Mouse (Mus musculus) lung, embryonic 15.5 days (tissue): ENCODE measurements around the gene Arhgap45. TPM values are rescaled to one million over a fixed set of nuclear protein-coding genes. Genes with fewer than 3 reads are reported as not detected.

ENCODE experiments used
- ATAC-seq: fragments of 200-750 bp; cut with Nextera tagmentation; 2 replicates; pipeline ENCODE4 v1.8.0; 2017; ENCODE audit warnings: moderate number of reproducible peaks, borderline replicate concordance; ENCODE audit not compliant: low FRiP score, low TSS enrichment; ENCODE audit errors: extremely low read depth
- H3K27ac ChIP-seq: fragments of 300-500 bp; sonication (generic); 2 replicates; pipeline ENCODE4 v1.5.1; 2015; ENCODE audit warnings: moderate library complexity, mild to moderate bottlenecking, inconsistent platforms
- H3K27me3 ChIP-seq: fragments of 300-500 bp; sonication (generic); 2 replicates; pipeline ENCODE4 v1.6.1; 2015; ENCODE audit warnings: inconsistent platforms
- H3K36me3 ChIP-seq: fragments of 300-500 bp; sonication (generic); 2 replicates; pipeline ENCODE4 v1.6.1; 2015; ENCODE audit warnings: inconsistent platforms
- H3K4me1 ChIP-seq: fragments of 300-500 bp; sonication (generic); 2 replicates; pipeline ENCODE4 v1.6.1; 2015; ENCODE audit warnings: inconsistent platforms
- H3K4me2 ChIP-seq: fragments of 300-500 bp; sonication (generic); 2 replicates; pipeline ENCODE4 v1.6.1; 2015; ENCODE audit warnings: inconsistent platforms, mild to moderate bottlenecking, moderate library complexity
- H3K4me3 ChIP-seq: fragments of 300-500 bp; sonication (generic); 2 replicates; pipeline ENCODE4 v1.5.1; 2015; ENCODE audit warnings: mild to moderate bottlenecking, inconsistent platforms
- H3K9ac ChIP-seq: fragments of 300-500 bp; sonication (generic); 2 replicates; pipeline ENCODE4 v1.6.1; 2015; ENCODE audit warnings: inconsistent platforms
- H3K9me3 ChIP-seq: fragments of 300-500 bp; sonication (generic); 2 replicates; pipeline ENCODE4 v1.6.1; 2016; ENCODE audit warnings: inconsistent platforms
- WGBS: fragments of 180-500 bp; shearing (Covaris S2); methylation state at CpG from one replicate; pipeline ENCODE4 v1.1.7; 2015; 5-methylcytosine and 5-hydroxymethylcytosine counted together
- polyA plus RNA-seq: library from polyadenylated mRNA; unstranded; fragments of >200 nt; fragmentation: Nextera tagmentation; extraction: Ambion mirVana; gene quantifications from 2 replicates; pipeline ENCODE4 v1.2.1, GENCODE M21; 2015

Gene Arhgap45
- polyA plus RNA-seq: 16.8 and 19.8 TPM in 2 replicates

GRCm38 (mm10) chr10:80016511-80016910, at the start of gene Arhgap45:
TSS of gene Arhgap45 (plus strand) at chr10:80016653.
- H3K4me3 ChIP-seq: peak within 1 kb of the TSS; percentile 3; the same call in 1 of the 2 replicates
- H3K36me3 ChIP-seq: no peaks in the 10 kb centered on the region; the same call in 1 of the 2 replicates
- H3K4me1 ChIP-seq: peaks cover 54% of the 10 kb centered on the region
- WGBS: 65% methylated on average over 11 of the region's 11 CpGs
- H3K9ac ChIP-seq: no peak within 1 kb of the TSS
- H3K9me3 ChIP-seq: no peaks in the 10 kb centered on the region
- H3K27me3 ChIP-seq: peaks cover 35% of the 10 kb centered on the region
- no peak within 1 kb of the TSS for H3K27ac ChIP-seq
- H3K4me2 ChIP-seq: no peak within 1 kb of the TSS; the same call in 1 of the 2 replicates
- no peak for ATAC-seq

DNA sequence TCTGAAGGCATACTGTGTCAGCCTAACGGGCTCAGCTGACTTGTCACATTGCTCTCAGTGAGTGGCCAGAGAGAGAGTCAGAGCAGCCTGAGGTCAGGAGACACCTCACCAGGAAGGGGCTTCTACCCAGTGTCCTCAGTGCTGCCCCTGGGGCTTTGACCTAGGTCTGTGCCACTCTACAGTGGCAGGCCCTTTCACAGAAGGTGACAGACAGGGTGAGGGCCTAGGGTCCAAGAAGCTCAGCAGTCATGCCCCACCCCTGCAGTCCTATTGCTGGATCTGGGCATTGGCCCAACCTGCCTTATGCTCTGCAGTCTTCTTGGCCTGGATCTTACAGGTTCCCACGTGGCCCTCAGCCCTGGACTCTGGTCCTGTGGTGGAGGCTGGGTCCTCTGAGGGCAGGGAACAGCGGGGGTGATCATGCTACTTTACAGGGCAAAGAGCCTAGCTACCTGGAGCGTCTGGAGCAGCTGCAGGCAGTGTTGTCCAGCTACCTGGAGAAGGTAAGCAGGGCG, 49.5 kb upstream of the Arhgap45 start:
- Histone ChIP-seq H3K9me3 (no peaks in the 10 kb centered on the region), H3K27ac (no peak overlapping the region), H3K36me3 (peaks cover 64% of the 10 kb centered on the region), H3K9ac (no peak overlapping the region), H3K27me3 (peaks cover 26% of the 10 kb centered on the region), H3K4me2 (no peak overlapping the region), H3K4me3 (no peak overlapping the region), H3K4me1 (peaks cover 25% of the 10 kb centered on the region)
- WGBS: 86% methylated on average over 5 of the region's 5 CpGs
- no peak for ATAC-seq

DNA sequence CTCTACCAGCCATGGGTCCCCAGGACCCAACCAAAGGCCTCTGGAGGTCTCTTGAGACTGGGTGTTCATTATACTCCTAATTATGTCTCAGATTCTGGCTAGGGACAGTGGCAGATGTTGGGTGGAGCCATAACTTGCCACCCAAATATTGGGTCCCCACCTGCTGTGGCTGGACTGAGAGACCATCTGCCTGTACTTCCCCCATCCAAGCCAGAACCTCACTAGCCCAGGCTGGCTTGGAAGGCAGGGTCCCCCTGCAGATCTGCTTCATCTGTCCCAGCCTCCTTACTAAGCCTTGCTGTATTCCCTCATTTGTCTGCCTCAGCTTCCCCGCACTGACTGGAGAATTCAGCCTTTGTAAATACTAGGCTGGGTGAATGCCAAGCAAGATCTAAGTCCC, 48.3 kb upstream of the Arhgap45 start:
- ATAC-seq: no peak
- peaks cover 30% of the 10 kb centered on the region for H3K27me3 ChIP-seq
- WGBS: 78% methylated on average over 1 of the region's 1 CpGs

GRCm38 (mm10) chr10:79969124-79969568, 47.3 kb upstream of the Arhgap45 start:
- WGBS: 17% methylated on average over 3 of the region's 3 CpGs
- Histone ChIP-seq H3K9me3 (no peaks in the 10 kb centered on the region), H3K9ac (no peak overlapping the region), H3K4me3 (no peak overlapping the region), H3K4me2 (no peak overlapping the region), H3K4me1 (peaks cover 31% of the 10 kb centered on the region), H3K27ac (no peak overlapping the region), H3K36me3 (peaks cover 45% of the 10 kb centered on the region), H3K27me3 (peaks cover 30% of the 10 kb centered on the region)
- ATAC-seq: no peak

More for the DNA sequence above, 48.3 kb upstream of the Arhgap45 start:
- Histone ChIP-seq H3K9ac (no peak overlapping the region), H3K27ac (no peak overlapping the region), H3K4me3 (no peak overlapping the region), H3K36me3 (peaks cover 53% of the 10 kb centered on the region), H3K4me1 (peaks cover 31% of the 10 kb centered on the region), H3K9me3 (no peaks in the 10 kb centered on the region), H3K4me2 (no peak overlapping the region)

DNA sequence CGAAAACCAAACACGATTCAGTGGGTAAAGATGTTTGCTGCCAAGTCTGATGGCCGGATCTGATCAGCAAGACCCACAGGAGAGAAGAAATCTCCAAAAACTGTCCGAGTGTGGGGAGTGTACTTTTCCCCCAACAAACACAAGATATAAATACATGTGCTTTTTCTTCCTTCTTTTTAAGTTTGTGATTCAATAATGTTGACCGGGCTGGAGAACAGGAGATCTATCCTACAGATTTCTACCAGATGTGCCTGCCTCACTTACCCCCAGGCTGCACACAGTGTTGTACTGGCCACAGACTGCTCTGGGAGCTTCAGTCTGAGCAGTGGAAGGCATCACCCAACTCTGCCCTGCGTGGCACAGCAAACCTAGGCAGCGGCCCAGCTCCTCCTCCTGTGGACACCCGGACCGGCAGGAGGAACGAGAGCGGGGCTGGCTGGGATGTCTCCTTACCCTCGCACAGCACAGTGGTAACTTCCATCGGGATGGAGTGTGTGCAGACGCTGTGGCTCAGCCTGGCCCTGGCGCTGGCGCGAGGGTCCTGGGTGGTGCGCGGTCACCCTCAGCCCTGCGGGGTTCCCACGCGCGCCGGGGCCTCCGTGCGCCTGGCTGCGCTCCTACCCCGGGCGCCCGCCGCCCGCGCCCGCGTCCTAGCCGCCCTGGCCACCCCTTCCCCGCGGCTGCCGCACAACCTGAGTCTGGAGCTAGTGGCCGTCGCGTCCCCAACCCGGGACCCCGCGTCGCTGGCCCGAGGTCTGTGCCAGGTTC, 45.9 kb upstream of the Arhgap45 start, which contains the start of gene Grin3b:
Grin3b (plus strand) TSS at position 301 of the 768 bp plus-strand sequence.
- H3K9ac ChIP-seq: peak within 1 kb of the TSS; percentile 50
- WGBS: 6% methylated on average over 42 of the region's 47 CpGs
- 0 out of 2 replicates have a peak, but pooled peaks have one; percentile 9 for ATAC-seq

GRCm38 (mm10) chr10:79971183-79971497, 45.3 kb upstream of the Arhgap45 start:
- Histone ChIP-seq H3K4me2 (peak overlapping the region; percentile 91), H3K9me3 (no peaks in the 10 kb centered on the region), H3K36me3 (peaks cover 40% of the 10 kb centered on the region), H3K4me1 (peaks cover 31% of the 10 kb centered on the region), H3K4me3 (peak overlapping the region; percentile 46), H3K9ac (peak overlapping the region; percentile 50), H3K27me3 (peaks cover 30% of the 10 kb centered on the region), H3K27ac (no peak overlapping the region)
- 0 out of 2 replicates have a peak, but pooled peaks have one; percentile 11 for ATAC-seq
- 4% methylated on average over 21 of the region's 21 CpGs for WGBS

More for the DNA sequence above, 45.9 kb upstream of the Arhgap45 start, which contains the start of gene Grin3b:
- Histone ChIP-seq H3K4me3 (peak within 1 kb of the TSS; percentile 46), H3K27ac (no peak within 1 kb of the TSS), H3K4me2 (peak within 1 kb of the TSS; percentile 91), H3K4me1 (peaks cover 31% of the 10 kb centered on the region), H3K27me3 (peaks cover 30% of the 10 kb centered on the region), H3K9me3 (no peaks in the 10 kb centered on the region), H3K36me3 (peaks cover 40% of the 10 kb centered on the region)

DNA sequence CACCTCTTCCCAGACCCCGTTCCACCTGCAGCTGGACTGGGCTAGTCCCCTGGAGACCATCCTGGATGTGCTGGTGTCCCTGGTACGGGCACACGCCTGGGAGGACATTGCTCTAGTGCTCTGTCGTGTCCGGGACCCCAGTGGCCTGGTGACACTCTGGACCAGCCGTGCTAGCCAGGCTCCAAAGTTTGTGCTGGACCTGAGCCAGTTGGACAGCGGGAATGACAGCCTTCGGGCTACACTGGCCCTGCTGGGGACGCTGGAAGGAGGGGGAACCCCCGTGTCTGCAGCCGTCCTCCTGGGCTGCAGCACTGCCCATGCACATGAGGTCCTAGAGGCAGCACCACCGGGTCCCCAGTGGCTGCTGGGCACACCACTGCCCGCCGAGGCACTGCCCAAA, 43.6 kb upstream of the Arhgap45 start:
- Histone ChIP-seq H3K36me3 (peaks cover 40% of the 10 kb centered on the region), H3K27ac (no peak overlapping the region), H3K4me2 (no peak overlapping the region), H3K4me3 (no peak overlapping the region), H3K4me1 (peaks cover 31% of the 10 kb centered on the region), H3K9me3 (no peaks in the 10 kb centered on the region), H3K27me3 (peaks cover 30% of the 10 kb centered on the region), H3K9ac (no peak overlapping the region)
- ATAC-seq: 0 out of 2 replicates have a peak, but pooled peaks have one; percentile 3
- 42% methylated on average over 14 of the region's 14 CpGs for WGBS

GRCm38 (mm10) chr10:79974087-79974486, 42.4 kb upstream of the Arhgap45 start:
- peaks cover 27% of the 10 kb centered on the region for H3K4me1 ChIP-seq
- ATAC-seq: no peak
- peaks cover 30% of the 10 kb centered on the region for H3K27me3 ChIP-seq
- H3K9me3 ChIP-seq: no peaks in the 10 kb centered on the region
- H3K27ac ChIP-seq: no peak overlapping the region
- H3K4me3 ChIP-seq: no peak overlapping the region
- WGBS: 85% methylated on average over 21 of the region's 21 CpGs
- peaks cover 46% of the 10 kb centered on the region for H3K36me3 ChIP-seq
- no peak overlapping the region for H3K4me2 ChIP-seq
- H3K9ac ChIP-seq: no peak overlapping the region

- Histone ChIP-seq H3K27ac (no peak overlapping the region), H3K27me3 (peaks cover 25% of the 10 kb centered on the region), H3K4me2 (no peak overlapping the region), H3K36me3 (peaks cover 49% of the 10 kb centered on the region), H3K9ac (no peak overlapping the region), H3K4me3 (no peak overlapping the region), H3K4me1 (peaks cover 21% of the 10 kb centered on the region), H3K9me3 (no peaks in the 10 kb centered on the region)
- ATAC-seq: no peak
- WGBS: 86% methylated on average over 8 of the region's 8 CpGs
These were observed 41.8 kb upstream of the Arhgap45 start for GRCm38 (mm10) chr10:79974668-79975067.

GRCm38 (mm10) chr10:79976071-79976721, 40.3 kb upstream of the Arhgap45 start:
- Histone ChIP-seq H3K9me3 (no peaks in the 10 kb centered on the region), H3K27me3 (peaks cover 11% of the 10 kb centered on the region), H3K4me1 (peaks cover 8% of the 10 kb centered on the region), H3K4me3 (no peak overlapping the region), H3K27ac (no peak overlapping the region), H3K9ac (no peak overlapping the region), H3K36me3 (peaks cover 49% of the 10 kb centered on the region), H3K4me2 (no peak overlapping the region)
- WGBS: 88% methylated on average over 28 of the region's 28 CpGs
- no peak for ATAC-seq

- Histone ChIP-seq H3K27ac (no peak overlapping the region), H3K36me3 (peaks cover 49% of the 10 kb centered on the region), H3K9ac (no peak overlapping the region), H3K4me1 (peaks cover 9% of the 10 kb centered on the region; the same call in 1 of the 2 replicates), H3K4me2 (no peak overlapping the region), H3K4me3 (no peak overlapping the region), H3K27me3 (peaks cover 6% of the 10 kb centered on the region), H3K9me3 (no peaks in the 10 kb centered on the region)
- WGBS: 80% methylated on average over 36 of the region's 36 CpGs
- ATAC-seq: no peak
These were observed 39.7 kb upstream of the Arhgap45 start for GRCm38 (mm10) chr10:79976722-79977107.
